Mouse (Mus musculus) heart, postnatal 36 days (tissue): ENCODE measurements around the gene March1. TPM values are rescaled to one million over a fixed set of nuclear protein-coding genes. Genes with fewer than 3 reads are reported as not detected.

ENCODE experiments used
- DNase-seq, 2 experiments: peaks; one replicate each; pipeline ENCODE4 v3.0.0; 2021 to 2022
- intact Hi-C: fragments of 180-260 bp; cut with DNase I; formaldehyde crosslinking; loops from one replicate; pipeline ENCODE4 v1.15.1; 2025
- total RNA-seq, 2 experiments: library from RNA; stranded (reverse); gene quantifications; 2 replicates each; pipeline ENCODE4 v1.2.3; 2021

March1 gene
- total RNA-seq, 2 experiments from 2014 or later = 1.2 to 2.3 TPM

GRCm38 (mm10) chr8:66229931-66230330 lies 612.2 kb downstream of the March1 start:
- intact Hi-C loops = no loop called here
- no peak for DNase-seq

GRCm38 (mm10) chr8:66269546-66269945 lies 651.8 kb downstream of the March1 start:
- DNase-seq = no peak
- intact Hi-C loops = no loop called here

- no peak for DNase-seq
- intact Hi-C loops = no loop called here
Observed at GRCm38 (mm10) chr8:66270116-66270515, 652.4 kb downstream of the March1 start.

- intact Hi-C loops = no loop called here
Observed at GRCm38 (mm10) chr8:66317824-66318223, 700.1 kb downstream of the March1 start.

GRCm38 (mm10) chr8:66323045-66323807 lies 705.5 kb downstream of the March1 start:
- intact Hi-C loops = loop anchor here (5.0 kb wide), 2 partner anchors 119 to 174 kb away; no protein-coding TSS in a partner anchor
- peak; percentile 19 to 36 for DNase-seq

More at GRCm38 (mm10) chr8:66317824-66318223, 700.1 kb downstream of the March1 start:
- no peak for DNase-seq

- intact Hi-C loops = no loop called here
Observed at GRCm38 (mm10) chr8:66326396-66326795, 708.7 kb downstream of the March1 start.

GRCm38 (mm10) chr8:66332206-66332605 lies 714.5 kb downstream of the March1 start:
- intact Hi-C loops = loop anchor here (5.0 kb wide), 1 partner anchor 105 kb away; no protein-coding TSS in a partner anchor
- no peak for DNase-seq

More at GRCm38 (mm10) chr8:66326396-66326795, 708.7 kb downstream of the March1 start:
- DNase-seq = no peak

- DNase-seq = no peak
- intact Hi-C loops = loop anchor here (5.0 kb wide), 1 partner anchor 103 kb away; no protein-coding TSS in a partner anchor
Observed at GRCm38 (mm10) chr8:66334265-66334664, 716.6 kb downstream of the March1 start.

- no peak for DNase-seq
- intact Hi-C loops = no loop called here
Observed at GRCm38 (mm10) chr8:66339551-66339950, 721.9 kb downstream of the March1 start.

- DNase-seq = no peak
- intact Hi-C loops = no loop called here
Observed at GRCm38 (mm10) chr8:66342928-66343327, 725.2 kb downstream of the March1 start.

- no peak for DNase-seq
- intact Hi-C loops = no loop called here
Observed at GRCm38 (mm10) chr8:66362882-66363801, 745.4 kb downstream of the March1 start.

GRCm38 (mm10) chr8:66383694-66384373 lies 766.1 kb downstream of the March1 start:
- no peak for DNase-seq
- intact Hi-C loops = no loop called here

- intact Hi-C loops = no loop called here
- DNase-seq = no peak
Observed at GRCm38 (mm10) chr8:66386008-66386407, 768.3 kb downstream of the March1 start.

GRCm38 (mm10) chr8:66388693-66389092 lies 771.0 kb downstream of the March1 start:
- intact Hi-C loops = no loop called here
- no peak for DNase-seq

GRCm38 (mm10) chr8:66391554-66391953 lies 773.9 kb downstream of the March1 start:
- DNase-seq = peak; percentile 11 to 25
- intact Hi-C loops = no loop called here

- DNase-seq = no peak
- intact Hi-C loops = no loop called here
Observed at GRCm38 (mm10) chr8:66392900-66393299, 775.2 kb downstream of the March1 start.

GRCm38 (mm10) chr8:66394148-66394547 lies 776.4 kb downstream of the March1 start:
- no peak for DNase-seq
- intact Hi-C loops = no loop called here

- intact Hi-C loops = no loop called here
Observed at GRCm38 (mm10) chr8:66397811-66398210, 780.1 kb downstream of the March1 start.

GRCm38 (mm10) chr8:66400050-66400449 lies 782.4 kb downstream of the March1 start:
- intact Hi-C loops = no loop called here
- DNase-seq = no peak

More at GRCm38 (mm10) chr8:66397811-66398210, 780.1 kb downstream of the March1 start:
- DNase-seq = no peak

- intact Hi-C loops = no loop called here
- no peak for DNase-seq
Observed at GRCm38 (mm10) chr8:66404711-66405414, 787.2 kb downstream of the March1 start.
